Mouse (Mus musculus) 3T3-L1 (cell line): ENCODE results near the gene Creb3l1.

Experiments
- DNase-seq: peaks from one replicate; pipeline ENCODE4 v3.0.0-alpha.2; 2015; ENCODE audit warnings: low read depth, low spot score

Gene Creb3l1

DNA sequence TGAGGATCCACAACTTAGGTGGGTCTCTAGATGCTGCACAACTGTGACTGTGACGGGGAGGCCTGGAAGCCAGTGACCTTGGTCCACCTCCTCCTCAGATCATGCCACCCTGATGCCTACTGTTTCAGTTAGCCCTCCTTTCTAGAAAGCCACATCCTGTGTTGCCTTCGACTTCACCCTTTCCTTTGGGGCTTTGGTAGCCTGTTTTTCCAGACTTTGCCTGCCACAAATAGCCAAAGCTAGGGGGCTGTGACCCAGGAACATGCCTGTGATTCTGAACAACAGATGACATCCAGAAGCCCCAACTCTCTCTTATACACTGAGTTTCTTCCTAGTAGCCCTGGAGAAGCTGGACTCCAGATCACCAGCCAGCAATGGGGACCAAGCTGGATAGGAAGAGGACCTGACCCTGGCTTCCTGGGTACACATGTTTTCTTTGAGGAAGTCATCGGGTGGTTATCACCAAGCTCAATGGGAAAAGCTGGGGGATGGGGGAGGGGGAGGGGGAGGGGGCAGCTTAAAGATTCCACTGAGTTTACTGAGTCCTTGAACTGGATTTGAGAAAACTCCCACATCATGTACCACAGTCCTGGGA is 59.6 kb downstream of the Creb3l1 start:
- DNase-seq = no peak

GRCm38 (mm10) chr2:91963443-91963932 is 60.8 kb downstream of the Creb3l1 start:
- peak; percentile 90 for DNase-seq

DNA sequence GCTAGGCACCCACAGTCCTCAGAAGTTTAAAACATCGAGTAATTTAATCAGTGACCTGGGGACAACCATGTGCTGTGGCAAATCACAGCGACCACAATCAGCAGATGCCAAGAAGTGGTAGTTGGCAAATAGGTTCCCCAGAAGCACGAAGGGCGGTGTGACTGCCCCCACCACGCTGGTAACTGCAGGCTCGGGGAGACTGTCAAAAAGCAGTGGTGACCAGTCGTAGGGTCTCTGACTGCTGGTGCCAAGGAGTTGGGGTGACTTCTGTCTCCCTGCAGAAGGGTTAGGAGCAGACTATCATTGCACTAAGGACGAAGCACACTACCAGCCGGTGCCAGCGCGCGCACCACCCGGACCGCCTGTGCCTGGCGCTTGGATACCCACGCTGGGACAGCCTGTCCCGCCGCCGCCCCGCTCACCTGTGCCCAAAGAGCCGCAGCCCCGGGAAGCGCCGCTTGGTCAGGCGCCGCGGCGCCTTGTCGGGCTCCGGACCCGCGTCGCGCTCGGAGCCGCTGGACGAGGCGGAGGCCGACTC is 61.4 kb downstream of the Creb3l1 start:
- no peak for DNase-seq

GRCm38 (mm10) chr2:91961901-91962761 is 62.2 kb downstream of the Creb3l1 start:
- DNase-seq = no peak

DNA sequence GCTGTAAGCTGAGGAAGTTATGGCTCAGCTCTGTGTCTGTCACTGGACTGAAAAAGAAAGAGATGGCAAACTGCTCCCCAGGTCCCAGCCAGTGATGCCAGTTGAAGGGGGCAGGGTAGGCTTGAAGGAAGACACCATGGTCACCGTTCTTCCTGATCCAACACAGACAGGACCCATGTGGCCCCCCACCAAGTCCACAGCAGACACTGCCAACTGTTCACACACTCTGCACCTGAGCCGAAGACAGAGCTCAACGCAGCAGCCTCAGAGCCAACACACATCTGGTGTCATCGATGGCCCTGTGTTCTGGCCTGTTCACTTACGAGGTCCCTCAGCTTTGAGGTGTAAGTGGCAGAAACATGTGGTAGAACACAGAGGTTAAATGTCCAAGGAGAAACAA is 63.8 kb downstream of the Creb3l1 start:
- no peak for DNase-seq

DNA sequence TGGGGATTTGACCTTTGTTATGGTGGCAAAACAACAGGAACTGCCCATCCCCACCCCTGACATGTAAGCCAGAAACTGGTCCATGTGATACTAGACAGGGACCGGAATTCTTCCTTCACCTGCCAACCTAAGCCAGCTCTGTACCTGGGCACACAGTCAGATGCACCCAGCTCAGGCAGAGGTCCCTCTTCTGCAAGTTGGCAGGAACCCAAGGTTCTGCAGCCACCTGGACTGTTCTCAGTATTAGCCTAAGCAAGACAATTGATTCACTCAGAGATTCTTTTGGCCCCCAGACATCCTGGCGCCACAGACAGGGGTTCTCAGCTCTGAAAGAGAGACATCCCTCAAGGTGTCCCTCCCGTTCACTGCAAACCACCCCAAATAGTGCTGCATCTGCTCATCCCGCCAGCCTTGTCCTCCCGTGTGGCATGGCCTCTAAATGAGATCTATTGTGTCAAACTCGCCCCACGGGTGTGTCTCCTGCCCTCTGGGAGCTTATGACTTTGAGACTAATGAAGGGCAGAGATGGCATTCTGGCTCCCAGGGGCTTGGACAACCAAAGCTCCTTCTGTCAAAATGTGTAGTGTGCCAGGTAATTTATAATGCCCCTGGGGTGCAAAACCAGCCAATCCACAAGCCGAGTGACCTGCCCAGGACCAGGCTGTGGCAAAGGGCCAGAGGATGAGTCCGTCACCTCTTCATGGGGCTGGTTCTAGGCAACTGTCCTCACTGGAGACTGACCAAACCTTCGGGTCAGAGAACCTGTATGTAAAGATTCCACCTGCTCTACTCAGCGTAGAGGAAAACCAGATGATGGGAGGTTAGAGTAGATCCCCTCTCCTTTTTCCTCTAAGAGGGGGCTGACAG is 64.5 kb downstream of the Creb3l1 start:
- no peak for DNase-seq

- peak; percentile 62 for DNase-seq
These were observed 65.4 kb downstream of the Creb3l1 start for GRCm38 (mm10) chr2:91958701-91959457.

DNA sequence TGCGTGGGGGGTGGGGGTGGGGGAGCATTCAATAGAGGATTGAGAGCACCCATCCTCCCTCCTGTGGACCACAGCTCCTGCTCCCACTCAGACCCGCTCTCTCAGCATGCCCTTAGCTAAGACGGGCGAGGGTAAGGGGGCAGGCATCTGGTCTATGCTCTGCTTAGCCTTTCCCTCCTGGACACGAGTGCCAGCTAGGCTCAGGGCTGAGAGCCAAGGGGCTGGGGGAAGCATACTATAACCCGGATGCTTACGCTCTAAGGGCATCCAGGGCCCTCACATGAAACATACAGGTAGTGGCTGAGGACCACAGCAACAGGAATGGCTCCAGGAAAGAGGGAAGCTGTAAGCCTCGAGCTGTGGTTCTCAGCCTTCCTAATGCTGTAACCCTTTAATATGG is 66.3 kb downstream of the Creb3l1 start:
- DNase-seq = no peak

- DNase-seq = no peak
These were observed 67.2 kb downstream of the Creb3l1 start for GRCm38 (mm10) chr2:91957096-91957495.

DNA sequence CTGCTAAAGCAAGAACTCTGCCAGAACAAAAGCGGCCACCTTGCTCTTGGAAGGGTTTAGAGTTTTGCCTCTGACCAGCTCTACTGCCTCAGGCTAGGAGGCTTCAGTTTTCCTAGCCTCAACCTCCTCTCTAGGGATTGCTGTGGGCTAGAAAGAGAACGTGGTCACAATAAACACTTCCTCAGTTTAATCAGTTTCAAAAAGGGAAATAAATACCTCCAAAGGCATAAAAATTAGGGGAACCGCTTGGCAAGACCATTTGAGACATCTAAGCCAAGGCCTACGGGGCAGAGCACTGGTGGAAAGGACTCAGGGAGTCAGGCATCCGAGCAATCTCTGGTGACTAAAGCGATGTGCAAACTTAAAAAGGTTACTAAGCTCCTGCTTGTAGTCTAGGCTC is 68.4 kb downstream of the Creb3l1 start:
- no peak for DNase-seq

GRCm38 (mm10) chr2:91955121-91955591 is 69.1 kb downstream of the Creb3l1 start:
- DNase-seq = no peak

DNA sequence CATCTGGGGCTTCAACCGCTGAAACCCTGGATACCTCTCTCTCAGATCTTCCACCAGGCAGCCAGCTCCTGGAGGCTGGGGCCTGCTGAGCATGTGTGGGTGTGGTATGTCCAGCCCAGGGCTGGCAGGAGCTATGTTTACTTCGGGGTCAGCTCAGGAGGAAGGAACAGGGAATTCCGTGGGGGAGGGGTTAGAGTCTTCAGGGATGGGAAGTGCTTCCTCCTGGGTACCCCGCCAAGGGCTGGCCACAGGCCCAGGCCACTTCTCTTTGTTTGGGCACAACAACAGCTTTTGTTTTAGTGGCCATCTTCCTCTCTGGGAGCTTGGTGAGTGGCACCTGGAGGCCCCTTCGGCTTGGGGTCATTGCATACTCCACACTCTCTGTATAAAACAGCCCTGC is 70.5 kb downstream of the Creb3l1 start:
- DNase-seq = peak; percentile 51

DNA sequence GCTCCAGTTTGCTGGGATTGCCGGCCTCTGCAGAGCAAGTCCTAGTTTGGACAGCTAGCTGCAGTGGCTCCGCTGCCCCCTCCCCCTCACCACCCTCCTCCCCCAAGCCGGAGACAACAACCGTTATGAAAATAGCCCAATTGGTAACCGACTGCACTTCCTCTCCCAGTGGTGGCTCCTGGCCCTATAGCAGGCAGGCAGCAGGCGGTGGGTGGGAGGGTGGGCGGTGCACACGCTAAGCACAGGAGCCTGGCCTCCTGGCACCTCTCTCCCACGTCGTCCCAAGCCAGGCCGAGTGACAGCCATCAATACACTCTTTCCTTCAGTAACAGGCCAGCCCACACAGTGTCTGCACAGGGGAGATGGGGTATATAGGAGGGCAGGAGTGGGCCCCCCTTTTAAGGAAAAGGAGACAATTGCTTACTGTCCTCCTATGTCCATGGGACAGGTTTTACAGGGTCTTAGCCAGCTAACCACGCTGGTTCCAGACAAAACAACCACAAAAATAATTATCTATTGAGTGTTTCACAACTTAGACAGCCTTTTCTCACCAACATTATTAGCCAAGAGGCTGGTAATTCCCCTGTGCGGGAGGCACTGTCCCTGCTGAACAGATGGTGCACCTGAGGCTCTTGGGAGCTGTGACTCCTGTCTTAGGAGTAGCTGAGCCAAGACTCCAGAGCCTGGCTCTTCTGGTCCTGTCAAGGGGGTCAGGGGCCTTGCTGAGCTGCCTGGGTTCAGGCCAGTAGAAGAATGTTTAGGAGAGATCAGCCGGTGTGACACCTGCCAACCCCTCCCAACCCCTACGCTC is 73.8 kb downstream of the Creb3l1 start:
- no peak for DNase-seq

- DNase-seq = no peak
These were observed 74.7 kb downstream of the Creb3l1 start for GRCm38 (mm10) chr2:91949411-91950274.

DNA sequence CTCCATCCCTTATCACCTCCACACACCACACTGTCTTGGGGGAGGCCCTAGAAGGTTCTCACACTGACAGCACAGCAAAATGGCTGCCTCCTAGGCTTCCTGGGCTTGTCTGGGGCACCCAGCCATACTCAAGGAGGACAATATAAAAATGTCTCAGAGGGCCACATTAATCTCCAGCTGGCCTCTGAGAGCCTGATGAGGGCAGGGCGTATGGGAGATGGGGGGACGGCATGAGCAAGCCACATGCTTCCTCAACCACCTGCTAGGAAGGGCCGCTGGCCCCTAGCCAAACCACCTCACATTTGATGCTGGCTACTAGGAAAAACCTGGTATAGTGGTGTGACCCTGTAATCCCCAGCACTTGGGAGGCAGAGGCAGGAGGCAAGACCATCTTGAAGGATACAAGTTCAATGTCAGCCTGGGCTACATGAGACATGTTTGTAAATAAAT is 75.5 kb downstream of the Creb3l1 start:
- no peak for DNase-seq

DNA sequence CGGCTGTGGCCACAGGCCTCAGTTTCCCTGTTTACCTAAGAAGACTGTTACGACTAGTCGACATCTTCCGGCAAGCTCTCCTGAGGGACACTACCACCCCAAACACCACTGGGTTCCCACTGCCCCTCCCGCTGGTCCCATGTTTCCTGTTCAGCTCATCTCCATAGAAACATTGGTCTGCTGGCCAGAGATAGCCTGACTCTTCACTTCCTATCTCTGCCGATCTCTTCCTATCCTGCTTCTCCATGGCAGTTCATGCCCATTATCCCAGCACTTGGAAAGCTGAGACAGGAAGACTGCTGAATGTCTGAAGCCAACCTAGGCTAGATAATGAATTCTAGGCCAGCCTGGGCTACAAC is 76.2 kb downstream of the Creb3l1 start:
- no peak for DNase-seq

DNA sequence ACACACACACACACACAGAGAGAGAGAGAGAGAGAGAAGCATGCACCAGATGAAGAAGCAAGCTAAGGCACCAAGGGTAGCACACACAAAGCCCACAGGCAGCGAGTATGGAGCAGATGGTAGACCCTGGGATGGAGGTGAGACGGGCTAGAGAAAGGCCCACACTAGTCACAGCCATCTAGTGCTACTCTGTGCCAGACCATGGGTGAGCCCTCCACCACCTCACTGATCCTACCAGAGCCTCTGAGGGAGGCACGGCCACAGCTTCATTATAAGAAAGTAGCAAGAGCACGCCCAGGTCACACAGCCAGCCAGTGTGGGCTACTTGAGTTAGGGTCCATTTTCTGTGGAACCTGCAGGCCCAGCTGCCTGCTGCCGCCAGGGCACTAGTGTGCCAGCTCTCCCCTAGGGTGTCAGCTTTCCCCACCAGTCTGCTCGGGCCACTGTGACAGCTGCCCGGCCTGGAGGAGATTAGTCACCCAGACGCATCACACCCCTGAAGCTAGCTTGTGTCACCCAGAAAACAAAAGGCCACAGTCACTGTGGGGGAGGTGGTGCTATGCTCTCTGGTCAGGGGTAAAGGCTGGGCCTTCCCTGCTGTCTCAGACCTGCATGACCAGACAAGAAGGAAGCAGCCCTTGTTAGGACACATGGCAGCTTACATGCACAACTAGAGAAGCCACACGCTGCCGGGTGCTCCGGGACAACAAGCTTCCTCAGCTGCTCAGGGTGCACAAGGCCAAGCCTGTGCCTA is 76.7 kb downstream of the Creb3l1 start:
- peak; percentile 80 for DNase-seq

GRCm38 (mm10) chr2:91946836-91947235 is 77.5 kb downstream of the Creb3l1 start:
- DNase-seq = no peak
